Mouse (Mus musculus): ENCODE results near the gene Dbndd2. TPM values are rescaled to one million over a fixed set of nuclear protein-coding genes. Genes with fewer than 3 reads are reported as not detected.

The Dbndd2 gene
- total RNA-seq, 4 experiments from 2014 or later, result 14.8 to 32.8 (median 22.6) TPM

DNA sequence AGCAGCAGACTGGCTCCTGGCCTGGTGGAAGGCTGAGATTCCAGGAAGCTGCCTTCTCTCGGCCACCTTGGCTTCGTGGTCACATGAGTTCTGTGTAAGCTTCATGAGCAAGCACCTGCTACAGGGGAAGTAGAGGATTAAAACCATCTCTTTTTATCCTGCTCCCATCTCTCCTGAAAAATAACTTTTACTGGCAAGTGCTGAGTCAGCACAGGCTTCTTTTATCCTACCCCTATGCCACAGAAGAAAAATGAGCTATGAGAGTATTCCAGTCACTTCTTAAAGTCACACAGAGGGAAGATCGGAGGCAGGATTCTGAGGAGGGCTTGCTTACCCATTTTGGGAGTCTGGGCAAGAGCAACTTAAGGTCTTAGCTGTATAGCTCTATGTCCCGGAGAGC, 51.1 kb downstream of the Dbndd2 start:
- DNase-seq (ENCODE audit: low spot score in 2 of 2), result no peak

DNA sequence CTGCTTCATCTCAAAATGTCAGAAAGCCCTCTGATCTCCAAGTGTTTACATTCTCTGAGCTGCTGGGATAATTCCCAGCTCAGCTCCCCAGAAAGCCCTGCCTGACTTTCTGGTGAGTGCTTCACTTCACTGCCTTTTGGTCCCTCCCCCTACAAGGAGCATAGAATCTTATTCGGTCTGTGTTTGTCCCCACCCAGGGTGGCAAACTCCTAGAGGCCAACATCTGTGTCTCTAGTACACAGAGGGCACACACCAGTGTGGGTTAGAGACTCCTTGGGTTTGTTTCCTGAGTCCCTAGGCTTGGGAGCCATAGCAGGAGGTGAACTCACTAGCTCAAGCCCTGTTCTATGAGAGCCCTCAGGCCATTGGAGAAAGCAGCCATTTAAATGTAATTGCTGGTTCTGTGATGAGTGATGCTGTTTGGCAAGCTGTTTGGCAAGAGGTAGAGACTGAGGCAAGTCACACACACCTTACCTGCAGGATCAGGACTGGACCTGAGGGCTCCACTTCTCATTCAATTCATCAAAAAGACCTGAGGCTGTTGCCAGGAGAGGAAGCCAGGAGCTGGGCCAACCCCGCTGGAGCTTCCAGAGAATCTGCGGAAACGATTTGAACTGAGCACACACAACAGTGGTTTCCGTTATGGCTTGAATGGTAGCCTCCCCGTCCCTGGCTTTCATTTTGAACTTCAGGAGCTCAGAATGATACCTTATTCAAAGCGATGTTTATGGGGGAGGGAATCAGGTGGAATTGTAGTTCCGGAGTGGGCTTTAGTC, 54.9 kb downstream of the Dbndd2 start:
- no peak for DNase-seq (ENCODE audit: low spot score in 2 of 2)

DNA sequence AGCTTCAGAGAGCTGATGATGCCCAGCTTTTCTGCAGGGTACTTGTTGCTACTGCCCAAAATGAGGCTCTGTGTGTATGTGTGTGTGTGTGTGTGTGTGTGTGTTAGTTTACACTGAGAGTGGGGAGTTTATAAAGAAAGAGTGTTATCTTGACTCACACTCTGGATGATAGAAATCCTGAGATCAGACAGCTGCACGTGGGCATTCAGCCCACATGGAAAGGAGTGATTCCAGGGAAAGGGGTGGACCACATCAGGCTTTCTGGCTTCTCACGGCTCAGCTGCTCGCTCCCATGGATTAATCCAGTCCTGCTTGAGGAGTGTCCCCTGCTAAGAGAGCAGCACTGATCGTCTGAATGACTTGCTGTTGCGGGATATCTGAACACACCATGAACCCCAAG, 56.2 kb downstream of the Dbndd2 start:
- DNase-seq (ENCODE audit: low spot score in 2 of 2), result no peak

DNA sequence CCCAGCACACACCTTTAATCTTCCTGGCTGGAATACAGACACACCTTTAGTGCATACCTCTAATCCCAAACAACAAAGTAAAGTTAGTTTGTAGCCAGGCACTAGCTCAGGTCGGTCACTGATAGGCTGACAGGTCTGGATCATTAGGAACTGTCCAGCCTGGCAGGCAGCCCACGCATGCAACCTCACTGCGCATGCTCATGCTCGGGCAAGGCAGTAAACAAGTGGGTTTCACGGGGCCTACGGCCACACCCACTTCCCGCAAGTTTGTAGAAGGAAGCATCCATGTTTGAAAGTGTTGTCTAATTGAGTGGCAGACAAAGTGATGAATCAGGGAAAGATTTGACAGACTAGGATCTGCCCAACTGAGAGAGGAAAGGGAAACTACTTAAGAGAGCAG, 56.7 kb downstream of the Dbndd2 start:
- DNase-seq (ENCODE audit: low spot score in 2 of 2), result no peak

Other genes with a start within 250 kb of the Dbndd2 start
- not detected for gene Svs2, start 247.6 kb upstream of the Dbndd2 start, total RNA-seq (2022)
- not detected for gene Svs3b, start 229.5 kb upstream of the Dbndd2 start, total RNA-seq (2022)
- gene Svs4, start 207.6 kb upstream of the Dbndd2 start, total RNA-seq (2022), result not detected
- not detected for gene Svs3a, start 196.8 kb upstream of the Dbndd2 start, total RNA-seq (2022)
- not detected for gene Svs6, start 169.4 kb upstream of the Dbndd2 start, total RNA-seq (2022)
- not detected for gene Svs5, start 153.4 kb upstream of the Dbndd2 start, total RNA-seq (2022)
- gene Slpi, start 97.0 kb upstream of the Dbndd2 start, total RNA-seq (2022), result under 1 TPM in 1 of 4 experiments, not detected in 3; 0.67 TPM
- gene Rbpjl, start 83.0 kb upstream of the Dbndd2 start, total RNA-seq (2022), result not detected
- gene Matn4, start 80.9 kb upstream of the Dbndd2 start, total RNA-seq (2022), result under 1 TPM; 0.27 to 0.99 (median 0.44) TPM
- gene Sdc4, start 42.2 kb upstream of the Dbndd2 start, total RNA-seq (2022), result 10 to 100 TPM; 23.9 to 58.8 (median 34.1) TPM
- 10 to 100 TPM; 25.3 to 27.8 (median 26.6) TPM for gene Sys1, start 29.1 kb upstream of the Dbndd2 start, total RNA-seq (2022)
- 10 to 100 TPM in 2 of 4 experiments, 1 to 10 TPM in 1, not detected in 1; 3.8 to 12.1 (median 11.8) TPM for gene Gm20458, start 25.1 kb upstream of the Dbndd2 start, total RNA-seq (2022)
- gene Trp53tg5, start 12.4 kb upstream of the Dbndd2 start, total RNA-seq (2022), result not detected
- gene Pigt, start 11.4 kb downstream of the Dbndd2 start, total RNA-seq (2022), result 10 to 100 TPM; 27.2 to 33.2 (median 30.0) TPM
- gene Wfdc2, start 76.3 kb downstream of the Dbndd2 start, total RNA-seq (2022), result not detected
- not detected for gene Spint3, start 87.4 kb downstream of the Dbndd2 start, total RNA-seq (2022)
- not detected for gene Wfdc6a, start 99.3 kb downstream of the Dbndd2 start, total RNA-seq (2022)
- gene Eppin, start 107.5 kb downstream of the Dbndd2 start, total RNA-seq (2022), result not detected
- gene Wfdc6b, start 127.4 kb downstream of the Dbndd2 start, total RNA-seq (2022), result not detected
- gene Wfdc8, start 127.5 kb downstream of the Dbndd2 start, total RNA-seq (2022), result not detected
- gene Wfdc16, start 152.7 kb downstream of the Dbndd2 start, total RNA-seq (2022), result not detected
- not detected for gene Wfdc10, start 169.9 kb downstream of the Dbndd2 start, total RNA-seq (2022)
- gene Wfdc9, start 170.5 kb downstream of the Dbndd2 start, total RNA-seq (2022), result not detected
- gene Wfdc11, start 188.0 kb downstream of the Dbndd2 start, total RNA-seq (2022), result not detected
- not detected for gene Wfdc13, start 199.0 kb downstream of the Dbndd2 start, total RNA-seq (2022)
- not detected for gene Spint4, start 212.4 kb downstream of the Dbndd2 start, total RNA-seq (2022)
- gene Spint5, start 229.2 kb downstream of the Dbndd2 start, total RNA-seq (2022), result not detected

Measured in gastrocnemius, adult 8-10 months (tissue).